Mouse (Mus musculus): ENCODE measurements around the gene Gm10999. TPM values are rescaled to one million over a fixed set of nuclear protein-coding genes. Genes with fewer than 3 reads are reported as not detected.

Gm10999 gene
- not detected in 2 replicates for polyA plus RNA-seq (2012; rRNA removed; ENCODE audit: low replicate concordance)

DNA sequence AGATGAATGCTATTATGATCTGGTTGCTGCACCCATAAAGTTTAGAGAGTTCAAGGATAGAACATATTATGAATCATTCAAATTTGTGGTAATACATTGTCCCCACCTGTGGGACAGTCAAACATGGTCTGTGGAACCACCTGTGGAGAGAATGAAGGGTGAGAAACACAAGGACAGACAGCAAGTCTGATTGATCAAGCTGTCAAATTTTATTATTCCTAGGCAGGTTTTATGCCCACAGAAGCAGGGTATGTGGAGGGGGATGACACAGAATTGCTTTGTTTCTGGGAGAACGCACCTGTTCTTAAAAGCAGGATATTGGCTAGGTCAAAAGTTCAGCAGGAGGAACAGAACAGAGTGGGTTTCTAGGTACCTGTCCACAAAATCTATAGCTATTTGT lies at the start of gene Gm10999:
Gm10999 (minus strand) TSS at position 101 of the 400 bp plus-strand sequence.

Other genes with a start within 250 kb of the Gm10999 start
- gene Ccdc7a, start 66.1 kb downstream of the Gm10999 start, polyA plus RNA-seq (2012; rRNA removed; ENCODE audit: low replicate concordance): not detected in 2 replicates
- gene Ccdc7b, start 64.5 kb downstream of the Gm10999 start, polyA plus RNA-seq (2012; rRNA removed; ENCODE audit: low replicate concordance): not detected in 2 replicates
- gene 2610044O15Rik8, start 102.7 kb upstream of the Gm10999 start, polyA plus RNA-seq (2012; rRNA removed; ENCODE audit: low replicate concordance): 0.67 and 2.7 TPM in 2 replicates